Mouse (Mus musculus) brain, embryonic 14.5 days (tissue): ENCODE measurements at regions not wholly inside any gene's neighbourhood (a gene's known extent, or its start where the extent isn't known, plus 50 kb on each side); places are given as distances from the start of the nearest gene placed in this dataset.

Experiments
- DNase-seq: peaks from one replicate; pipeline ENCODE4 v3.0.0-alpha.2; 2011; ENCODE audit warnings: low read depth
- CTCF ChIP-seq: fragments of 200-500 bp; IDR thresholded peaks from 2 replicates; pipeline ENCODE4 v1.5.1; 2012; ENCODE audit warnings: inconsistent platforms, mild to moderate bottlenecking, moderate library complexity, borderline replicate concordance; ENCODE audit not compliant: insufficient read depth, insufficient read length; ENCODE audit errors: extremely low read depth
- POLR2A ChIP-seq: fragments of 200-500 bp; IDR thresholded peaks from 2 replicates; pipeline ENCODE4 v1.6.1; 2012; ENCODE audit warnings: mild to moderate bottlenecking, inconsistent platforms, borderline replicate concordance; ENCODE audit not compliant: poor library complexity, insufficient read depth, insufficient read length, severe bottlenecking; ENCODE audit errors: extremely low read depth

GRCm38 (mm10) chr12:107730940-107731339 lies 242.5 kb downstream of the 3110018I06Rik start:
- TF ChIP-seq CTCF = no peak
- TF ChIP-seq POLR2A = no peak
- DNase-seq = no peak

- TF ChIP-seq CTCF = no peak
- TF ChIP-seq POLR2A = no peak
- no peak for DNase-seq
Observed at GRCm38 (mm10) chr12:107734536-107734935, 246.1 kb downstream of the 3110018I06Rik start.

- TF ChIP-seq CTCF (no peak), POLR2A (no peak)
- DNase-seq = peak; percentile 60
Observed at GRCm38 (mm10) chr12:107742641-107743040, 254.2 kb downstream of the 3110018I06Rik start.

GRCm38 (mm10) chr12:107744822-107745221 lies 256.4 kb downstream of the 3110018I06Rik start:
- TF ChIP-seq CTCF (no peak), POLR2A (no peak)
- no peak for DNase-seq

- no peak for TF ChIP-seq CTCF
- no peak for TF ChIP-seq POLR2A
- no peak for DNase-seq
Observed at GRCm38 (mm10) chr12:107748481-107749380, 254.7 kb downstream of the Bcl11b start.

GRCm38 (mm10) chr12:107749381-107750085 lies 253.9 kb downstream of the Bcl11b start:
- DNase-seq = no peak
- no peak for TF ChIP-seq CTCF
- TF ChIP-seq POLR2A = no peak

GRCm38 (mm10) chr12:107750285-107750927 lies 253.0 kb downstream of the Bcl11b start:
- TF ChIP-seq CTCF (no peak), POLR2A (no peak)
- no peak for DNase-seq

GRCm38 (mm10) chr12:107752126-107752525 lies 251.3 kb downstream of the Bcl11b start:
- TF ChIP-seq POLR2A (no peak), CTCF (no peak)
- DNase-seq = peak; percentile 20

GRCm38 (mm10) chr12:107752587-107752986 lies 250.8 kb downstream of the Bcl11b start:
- no peak for TF ChIP-seq CTCF
- TF ChIP-seq POLR2A = no peak
- peak; percentile 60 for DNase-seq

- DNase-seq = no peak
- no peak for TF ChIP-seq POLR2A
- TF ChIP-seq CTCF = no peak
Observed at GRCm38 (mm10) chr12:107753022-107753421, 250.4 kb downstream of the Bcl11b start.

GRCm38 (mm10) chr12:107753536-107753935 lies 249.9 kb downstream of the Bcl11b start:
- no peak for DNase-seq
- no peak for TF ChIP-seq CTCF
- no peak for TF ChIP-seq POLR2A
